Mouse (Mus musculus): ENCODE results near the gene Gm20219.

DNA sequence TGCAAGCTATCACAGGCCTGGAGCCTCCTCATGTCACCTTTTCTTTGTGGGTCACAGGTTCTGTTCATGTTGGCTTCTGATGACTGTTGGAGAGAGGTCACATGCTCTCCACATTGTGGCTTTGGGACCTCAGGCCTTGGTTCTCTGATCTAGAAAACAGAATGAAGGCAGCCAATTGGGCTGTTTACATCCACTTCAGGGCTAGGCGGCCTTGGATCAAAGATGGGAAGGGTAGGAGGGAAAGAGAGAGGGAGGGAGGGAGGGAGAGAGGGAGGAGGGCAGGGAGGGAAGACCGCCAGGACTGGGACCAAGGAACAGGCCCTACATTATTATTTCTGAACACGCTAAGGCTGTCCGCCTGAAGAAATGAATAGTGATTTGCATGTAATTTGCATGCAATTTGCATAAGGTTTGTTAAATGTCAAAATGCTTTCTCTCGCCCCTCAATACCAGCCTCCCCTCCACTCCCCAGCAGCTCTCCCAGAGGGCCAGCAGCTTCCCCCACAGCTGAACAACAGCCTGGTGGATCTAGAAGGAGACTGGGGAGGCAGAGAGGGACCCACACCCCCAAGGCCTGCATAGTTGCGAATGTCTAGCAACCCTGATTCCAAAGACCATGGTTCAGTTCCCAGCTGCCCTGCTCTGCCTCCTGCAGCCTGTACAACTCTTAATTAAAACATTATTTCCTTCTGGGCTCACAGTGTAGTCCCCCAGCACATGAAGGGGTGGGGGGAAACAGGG, 2.2 kb downstream of the Gm20219 start:
- no peak for TF ChIP-seq CTCF (IDR thresholded peaks at IDR 0.05; ENCODE audit: borderline replicate concordance, insufficient read depth, low read depth, low read length)
- no peak for TF ChIP-seq POLR2A (IDR thresholded peaks at IDR 0.05; ENCODE audit: borderline replicate concordance, insufficient read depth, low read length)
